Comparison of ENCODE assay signal across 13 mouse cellular contexts in the genomic region with DNA sequence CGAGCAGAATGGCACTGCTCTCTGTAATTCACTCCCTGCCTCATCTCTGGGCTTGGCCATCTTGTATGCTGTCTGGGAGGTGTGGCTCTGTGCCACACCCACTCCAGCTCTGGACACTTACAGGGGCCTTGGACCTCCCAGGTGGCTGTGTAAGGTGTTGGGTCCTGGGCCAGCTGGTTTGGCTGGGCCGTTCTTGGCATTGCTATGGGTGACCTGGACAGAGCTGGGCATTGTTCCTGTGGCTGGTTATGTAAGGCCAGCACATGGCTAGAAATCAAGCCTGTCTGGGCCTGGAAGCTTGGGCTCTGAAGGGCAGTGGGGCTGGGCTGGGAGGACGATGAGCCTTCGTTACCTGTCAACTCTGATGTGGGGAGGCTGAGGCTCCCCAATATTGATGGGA. TPM values are rescaled to one million over a fixed set of nuclear protein-coding genes. Genes with fewer than 3 reads are reported as not detected.
DNase-seq lines count a peak whose midpoint lies in the region; ATAC-seq lines count a peak whose summit lies in the region.
"Had no signal": no experiment of that assay in that cellular context is flagged by ENCODE, and none has a peak within 500 bp of the region (broad histone marks: within the 10 kb centered on the region; RNA-seq: fewer than 3 reads in every experiment).

No protein-coding gene starts in this region.

- no peak overlapping the region for H3K4me2 ChIP-seq in kidney, embryonic 14.5 days (replicated peaks; ENCODE audit: low read depth, low read length)

- H3K4me1 ChIP-seq in kidney, embryonic 14.5 days (ENCODE audit: control insufficient read depth, insufficient read depth, low read length), result no peaks in the 10 kb centered on the region

- 83% methylated on average over 4 of the region's 4 CpGs for WGBS in kidney, embryonic 14.5 days

- DNase-seq in kidney, adult 18-20 months, result peak; percentile 29
- peak; percentile 46 for DNase-seq in adipocyte (ENCODE audit: low spot score)
- DNase-seq in cerebellum, adult 11-12 months, result peak; percentile 93
- DNase-seq in fibroblast of lung, adult 2 months (ENCODE audit: low read depth), result peak; percentile 46
- DNase-seq in adrenal gland, postnatal 36 days, result no peak
- no peak for DNase-seq in frontal cortex, postnatal 14 days (ENCODE audit: low spot score in 2 of 2)
- DNase-seq: liver; lung, postnatal 10 days; right cerebral cortex, postnatal 25 days; thymus, adult 2 months had no signal

- no peak overlapping the region for H3K9ac ChIP-seq in kidney, embryonic 14.5 days (ENCODE audit: low read depth, low read length)

- no peaks in the 10 kb centered on the region for H3K9me3 ChIP-seq in kidney, embryonic 14.5 days (ENCODE audit: control insufficient read depth, low read length)

- H3K4me3 ChIP-seq in kidney, embryonic 14.5 days (ENCODE audit: low read length), result no peak overlapping the region

- H3K36me3 ChIP-seq in kidney, embryonic 14.5 days (ENCODE audit: control insufficient read depth, insufficient read depth, low read length), result no peaks in the 10 kb centered on the region

- peaks cover 54% of the 10 kb centered on the region for H3K27me3 ChIP-seq in kidney, embryonic 14.5 days (ENCODE audit: control insufficient read depth, insufficient read depth, low read length)

- no peak for ATAC-seq in kidney, embryonic 14.5 days (ENCODE audit: low FRiP score, low TSS enrichment)
- ATAC-seq: activated CD4-positive, CD25-positive, alpha-beta regulatory T cell, adult 4 months had no signal

- H3K27ac ChIP-seq in kidney, embryonic 14.5 days (ENCODE audit: low read depth, low read length), result no peak overlapping the region

RNA-seq across cellular contexts. Expression of a gene that starts 2.3 kb away (rescaled TPM):
- polyA plus RNA-seq in kidney, embryonic 14.5 days (2014; fragmentation: Nextera tagmentation; extraction: Ambion mirVana), result 0.53 and 0.91 TPM in 2 replicates
- 1 to 10 TPM; 2.5 TPM for total RNA-seq in adrenal gland, postnatal 36 days (2021)
- total RNA-seq: CH12.LX had no signal
- polyA plus RNA-seq: activated CD4-positive, CD25-positive, alpha-beta regulatory T cell, adult 4 months had no signal

RNA-seq across cellular contexts. Expression of a gene that starts 40.6 kb away (rescaled TPM):
- polyA plus RNA-seq in kidney, embryonic 14.5 days (2014; fragmentation: Nextera tagmentation; extraction: Ambion mirVana), result 12.7 and 17.8 TPM in 2 replicates
- total RNA-seq in adrenal gland, postnatal 36 days (2021), result 10 to 100 TPM; 49.3 to 50.4 TPM

RNA-seq across cellular contexts. Expression of a gene that starts 43.1 kb away (rescaled TPM):
- polyA plus RNA-seq in kidney, embryonic 14.5 days (2014; fragmentation: Nextera tagmentation; extraction: Ambion mirVana), result not detected in 2 replicates
- 1 to 10 TPM; 1.1 to 1.5 TPM for total RNA-seq in adrenal gland, postnatal 36 days (2021)
- polyA plus RNA-seq: activated CD4-positive, CD25-positive, alpha-beta regulatory T cell, adult 4 months had no signal

RNA-seq across cellular contexts. Expression of a gene that starts 57.1 kb away (rescaled TPM):
- polyA plus RNA-seq in kidney, embryonic 14.5 days (2014; fragmentation: Nextera tagmentation; extraction: Ambion mirVana), result 9.6 and 14.2 TPM in 2 replicates
- 10 to 100 TPM; 32.7 to 38.8 TPM for total RNA-seq in adrenal gland, postnatal 36 days (2021)
- total RNA-seq: CH12.LX had no signal

Comparison
In these comparisons a context has a peak if more than half of its experiments do, and no peak if none do; other contexts are left out.
1. DNase-seq: peak in kidney, adult 18-20 months (single experiment), adipocyte (single experiment), cerebellum, adult 11-12 months (single experiment) and fibroblast of lung, adult 2 months (single experiment); none in adrenal gland, postnatal 36 days (0 of 2) and frontal cortex, postnatal 14 days (0 of 2).